Mouse (Mus musculus) forebrain, embryonic 11.5 days (tissue): ENCODE measurements around the gene Apc2. TPM values are rescaled to one million over a fixed set of nuclear protein-coding genes. Genes with fewer than 3 reads are reported as not detected.

Experiments
- ATAC-seq: fragments of 200-750 bp; cut with Nextera tagmentation; replicated peaks from 2 replicates; pipeline ENCODE4 v1.8.0; 2017; ENCODE audit warnings: moderate TSS enrichment; ENCODE audit not compliant: low FRiP score
- DNase-seq: peaks from one replicate; pipeline ENCODE4 v3.0.0-alpha.2; 2017; ENCODE audit warnings: low spot score
- H3K27ac ChIP-seq: fragments of 300-500 bp; sonication (generic); 2 replicates; pipeline ENCODE4 v1.5.1; 2014; ENCODE audit warnings: low read depth, low read length
- H3K27me3 ChIP-seq: fragments of 300-500 bp; sonication (generic); 2 replicates; pipeline ENCODE4 v1.6.1; 2014; ENCODE audit warnings: mild to moderate bottlenecking, low read length, mixed read lengths; ENCODE audit not compliant: control insufficient read depth, insufficient read depth
- H3K36me3 ChIP-seq: fragments of 300-500 bp; sonication (generic); 2 replicates; pipeline ENCODE4 v1.6.1; 2014; ENCODE audit warnings: mild to moderate bottlenecking, low read length, moderate library complexity, mixed read lengths; ENCODE audit not compliant: control insufficient read depth, insufficient read depth
- H3K4me1 ChIP-seq: fragments of 300-500 bp; sonication (generic); replicated peaks from 2 replicates; pipeline ENCODE4 v1.6.1; 2014; ENCODE audit warnings: low read length, mixed read lengths; ENCODE audit not compliant: control insufficient read depth, insufficient read depth
- H3K4me2 ChIP-seq: fragments of 300-500 bp; sonication (generic); 2 replicates; pipeline ENCODE4 v1.6.1; 2014; ENCODE audit warnings: low read depth, mild to moderate bottlenecking, low read length, moderate library complexity, mixed read lengths; ENCODE audit not compliant: severe bottlenecking
- H3K4me3 ChIP-seq: fragments of 300-500 bp; sonication (generic); 2 replicates; pipeline ENCODE4 v1.5.1; 2014; ENCODE audit warnings: low read depth, low read length
- H3K9ac ChIP-seq: fragments of 300-500 bp; sonication (generic); 2 replicates; pipeline ENCODE4 v1.6.1; 2014; ENCODE audit warnings: low read length
- H3K9me3 ChIP-seq: fragments of 300-500 bp; sonication (generic); 2 replicates; pipeline ENCODE4 v1.6.1; 2016; ENCODE audit warnings: low read length, mixed read lengths; ENCODE audit not compliant: control insufficient read depth
- WGBS: fragments of 180-500 bp; shearing (Covaris S2); extraction: QIAGEN DNeasy Blood & Tissue Kit; methylation state at CpG from one replicate; pipeline ENCODE4 v1.1.7; 2014; 5-methylcytosine and 5-hydroxymethylcytosine counted together
- polyA plus RNA-seq: library from polyadenylated mRNA; unstranded; fragments of >200 nt; fragmentation: Nextera tagmentation; extraction: Ambion mirVana; gene quantifications from 2 replicates; pipeline ENCODE4 v1.2.1, GENCODE M21; 2014

Apc2 gene
- polyA plus RNA-seq, 1 experiment from 2014 or later, result 77.7 TPM

DNA sequence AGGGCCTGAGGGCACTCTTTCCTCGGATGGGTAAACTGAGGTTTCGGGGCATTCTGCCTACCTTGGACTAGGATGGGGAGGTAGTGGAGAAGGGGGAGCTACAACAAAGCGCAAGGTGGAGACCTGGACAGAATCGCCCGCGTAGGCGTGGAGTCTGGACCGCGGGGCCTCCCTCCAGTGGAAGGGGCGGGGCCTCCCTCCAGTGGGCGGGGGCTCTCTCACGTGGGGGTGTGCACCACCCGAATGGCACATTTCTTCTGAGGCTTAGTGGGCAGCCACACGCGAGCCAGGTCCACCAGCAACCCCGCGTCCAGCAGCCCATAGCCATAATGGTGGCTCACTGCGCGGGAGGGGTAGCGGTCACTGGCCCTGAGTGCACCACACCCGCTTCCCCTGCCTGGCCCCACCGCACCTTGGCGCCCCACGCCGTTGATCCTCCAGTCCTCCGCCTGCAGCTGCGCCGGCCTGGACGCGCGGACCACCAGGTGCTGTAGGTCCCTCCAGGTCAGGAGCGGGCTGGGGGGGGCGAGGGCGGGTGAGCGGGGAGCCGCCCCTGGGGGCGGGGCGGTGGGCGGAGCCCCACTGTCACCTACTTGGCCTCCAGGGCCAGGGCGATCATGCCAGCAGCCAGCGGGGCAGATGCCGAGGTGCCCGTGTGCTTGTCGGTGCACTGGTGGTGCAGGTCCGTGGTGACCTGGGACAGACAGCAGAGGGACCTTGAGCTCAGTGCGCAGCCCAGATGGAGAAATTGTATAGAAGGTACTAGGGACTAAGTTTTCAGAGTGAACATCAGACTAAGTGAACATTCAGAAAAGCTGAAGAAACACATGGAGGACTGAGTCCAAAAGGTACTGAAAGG lies 27.7 kb downstream of the Apc2 start:
- Histone ChIP-seq H3K9me3 (no peaks in the 10 kb centered on the region), H3K4me2 (peak overlapping the region; percentile 74), H3K4me3 (peak overlapping the region; percentile 44), H3K9ac (peak overlapping the region; percentile 51), H3K27me3 (no peaks in the 10 kb centered on the region; the same call in 1 of the 2 replicates), H3K27ac (no peak overlapping the region), H3K4me1 (peaks cover 18% of the 10 kb centered on the region; the same call in 1 of the 2 replicates), H3K36me3 (no peaks in the 10 kb centered on the region; the same call in 1 of the 2 replicates)
- ATAC-seq (peak; percentile 36; the same call in 1 of the 2 replicates), DNase-seq (peak; percentile 79)
- WGBS, result under 1% methylated on average over 46 of the region's 46 CpGs

DNA sequence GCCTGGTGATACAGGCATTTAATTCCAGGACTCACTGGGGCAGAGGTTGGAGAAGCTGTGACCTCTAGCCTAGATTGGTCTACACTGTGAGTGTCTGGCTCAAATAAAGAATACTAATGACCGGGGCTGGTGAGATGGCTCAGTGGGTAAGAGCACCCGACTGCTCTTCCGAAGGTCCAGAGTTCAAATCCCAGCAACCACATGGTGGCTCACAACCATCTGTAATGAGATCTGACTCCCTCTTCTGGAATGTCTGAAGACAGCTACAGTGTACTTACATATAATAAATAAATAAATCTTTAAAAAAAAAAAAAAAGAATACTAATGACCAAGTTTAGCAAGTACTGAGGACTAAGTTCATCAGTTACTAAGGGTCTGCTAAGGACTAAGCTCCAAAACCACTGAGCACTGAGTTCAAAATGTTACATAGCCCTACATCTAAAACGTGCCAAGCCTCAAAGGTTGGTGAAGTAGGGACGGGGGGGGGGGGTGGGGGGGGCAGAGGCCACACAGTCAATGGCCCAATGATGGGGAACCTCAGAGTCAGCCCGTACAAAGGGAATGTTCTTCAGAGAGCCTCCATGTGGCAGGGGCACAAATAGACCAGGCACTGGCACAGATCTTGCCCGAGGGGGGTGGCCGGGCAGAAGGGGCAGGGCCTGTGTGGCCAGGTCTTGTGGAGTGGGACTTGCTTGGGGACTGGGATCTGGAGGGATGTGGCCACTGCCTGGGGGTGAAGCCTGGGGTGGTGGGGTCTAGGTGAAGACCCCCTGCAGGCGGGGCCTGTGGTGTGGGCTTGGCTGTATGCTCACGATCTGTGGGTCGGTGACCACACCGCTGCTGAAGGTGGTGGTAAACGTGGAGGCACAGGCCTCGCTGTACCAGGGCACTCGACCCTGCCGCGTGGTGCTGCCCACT lies 28.6 kb downstream of the Apc2 start:
- Histone ChIP-seq H3K4me1 (peaks cover 12% of the 10 kb centered on the region; the same call in 1 of the 2 replicates), H3K9ac (no peak overlapping the region), H3K27me3 (no peaks in the 10 kb centered on the region; the same call in 1 of the 2 replicates), H3K4me3 (no peak overlapping the region; the same call in 1 of the 2 replicates), H3K9me3 (no peaks in the 10 kb centered on the region), H3K27ac (no peak overlapping the region), H3K36me3 (no peaks in the 10 kb centered on the region), H3K4me2 (peak overlapping the region; percentile 74)
- WGBS, result 81% methylated on average over 17 of the region's 17 CpGs
- DNase-seq (peak; percentile 59), ATAC-seq (no peak)

DNA sequence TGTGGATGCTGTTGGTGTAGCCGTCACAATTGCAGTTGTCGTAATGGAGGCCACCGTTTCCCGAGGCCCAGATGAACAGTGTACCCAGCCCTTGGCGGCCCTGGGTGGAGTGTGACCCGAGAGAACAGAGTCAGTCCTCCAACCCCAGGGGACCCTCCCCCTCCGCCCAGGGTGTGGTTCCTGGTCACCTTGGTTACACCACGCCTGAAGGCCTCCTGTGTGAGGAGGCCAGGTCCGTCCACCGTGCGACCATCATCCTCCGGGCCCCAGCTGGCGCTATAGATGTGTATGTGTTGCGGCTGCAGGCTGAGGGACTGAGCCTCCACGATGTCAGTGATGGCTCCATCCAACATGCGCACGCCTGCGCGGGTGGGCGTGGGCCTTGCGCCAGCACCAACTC lies 29.3 kb downstream of the Apc2 start:
- Histone ChIP-seq H3K36me3 (no peaks in the 10 kb centered on the region), H3K4me2 (no peak overlapping the region), H3K9me3 (no peaks in the 10 kb centered on the region), H3K27ac (no peak overlapping the region), H3K4me1 (peaks cover 10% of the 10 kb centered on the region; the same call in 1 of the 2 replicates), H3K9ac (no peak overlapping the region), H3K4me3 (no peak overlapping the region), H3K27me3 (no peaks in the 10 kb centered on the region; the same call in 1 of the 2 replicates)
- DNase-seq (no peak), ATAC-seq (no peak)
- 82% methylated on average over 21 of the region's 21 CpGs for WGBS

DNA sequence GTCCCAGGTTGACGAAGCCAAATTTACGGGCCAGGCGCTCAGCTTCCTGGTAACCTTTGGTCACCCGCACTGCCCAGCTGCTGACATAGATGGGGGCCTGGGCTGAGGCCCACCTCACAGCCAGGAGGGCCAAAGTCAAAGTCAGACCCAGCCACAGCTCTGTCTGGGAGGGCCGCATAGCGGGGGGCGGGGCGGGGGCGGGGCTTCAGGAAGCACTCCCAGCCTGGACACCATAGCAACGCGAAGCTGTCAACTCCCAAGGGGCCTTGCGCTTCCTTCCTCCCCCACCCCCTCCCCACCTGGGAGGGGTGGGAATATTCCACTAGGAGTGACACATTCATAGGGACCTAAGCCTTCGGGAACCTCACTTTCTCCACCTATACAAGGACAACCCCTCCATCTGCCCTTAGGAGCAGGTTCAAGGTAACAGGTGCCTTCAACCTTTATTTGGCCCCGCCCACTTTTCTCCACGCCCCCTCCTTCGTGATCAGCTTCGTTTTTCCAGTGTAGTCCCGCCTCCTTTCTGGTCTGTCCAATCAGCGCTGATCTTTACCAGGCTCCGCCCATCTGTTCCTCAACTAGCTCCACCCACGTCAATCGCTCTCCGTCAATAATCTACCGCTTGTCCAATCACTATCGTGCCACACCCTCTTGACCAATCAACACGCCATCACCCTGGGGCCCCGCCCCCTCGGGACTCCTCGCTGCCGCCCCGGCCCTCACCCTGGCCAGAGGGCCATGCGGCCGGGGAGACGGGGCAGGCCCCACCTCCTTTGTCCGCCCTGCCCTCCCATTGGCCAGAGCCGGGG lies 33.7 kb downstream of the Apc2 start, which contains the start of the genes Pcsk4 and Reep6:
Pcsk4 (minus strand) TSS at position 226 of the 809 bp plus-strand sequence.
Reep6 (plus strand) TSS at position 681 of the 809 bp plus-strand sequence.
- Histone ChIP-seq H3K4me1 (peaks cover 7% of the 10 kb centered on the region), H3K9me3 (no peaks in the 10 kb centered on the region), H3K36me3 (no peaks in the 10 kb centered on the region), H3K9ac (peak within 1 kb of the TSS; percentile 57), H3K4me2 (peak within 1 kb of the TSS; percentile 96), H3K27ac (no peak within 1 kb of the TSS), H3K27me3 (peaks cover 2% of the 10 kb centered on the region), H3K4me3 (peak within 1 kb of the TSS; percentile 39)
- WGBS, result 5% methylated on average over 36 of the region's 36 CpGs
- DNase-seq (peak; percentile 99), ATAC-seq (peak; percentile 97)

DNA sequence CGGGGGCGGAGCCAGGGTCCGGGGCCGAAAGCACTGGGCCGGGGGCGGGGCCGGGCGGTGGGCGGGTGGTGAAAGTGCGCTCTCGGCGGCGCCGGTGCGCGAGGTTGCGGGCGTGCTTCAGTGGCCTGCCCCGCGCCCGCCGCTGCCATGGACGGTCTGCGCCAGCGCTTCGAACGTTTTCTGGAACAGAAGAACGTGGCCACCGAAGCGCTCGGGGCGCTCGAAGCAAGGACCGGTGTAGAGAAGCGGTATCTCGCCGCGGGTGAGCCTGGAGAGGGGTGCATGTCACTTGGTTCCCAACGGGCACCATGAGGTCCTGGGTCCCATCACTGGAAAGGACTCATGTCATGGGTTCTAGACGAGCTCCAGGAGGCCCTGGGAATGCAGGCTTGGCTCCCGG lies 34.3 kb downstream of the Apc2 start:
- peaks cover 7% of the 10 kb centered on the region for H3K4me1 ChIP-seq
- H3K27ac ChIP-seq, result no peak overlapping the region
- peaks cover 2% of the 10 kb centered on the region for H3K27me3 ChIP-seq
- ATAC-seq (no peak), DNase-seq (no peak)
- H3K36me3 ChIP-seq, result no peaks in the 10 kb centered on the region
- no peaks in the 10 kb centered on the region for H3K9me3 ChIP-seq
- peak overlapping the region; percentile 39 for H3K4me3 ChIP-seq
- H3K4me2 ChIP-seq, result peak overlapping the region; percentile 96
- WGBS, result 2% methylated on average over 41 of the region's 41 CpGs
- H3K9ac ChIP-seq, result peak overlapping the region; percentile 57

DNA sequence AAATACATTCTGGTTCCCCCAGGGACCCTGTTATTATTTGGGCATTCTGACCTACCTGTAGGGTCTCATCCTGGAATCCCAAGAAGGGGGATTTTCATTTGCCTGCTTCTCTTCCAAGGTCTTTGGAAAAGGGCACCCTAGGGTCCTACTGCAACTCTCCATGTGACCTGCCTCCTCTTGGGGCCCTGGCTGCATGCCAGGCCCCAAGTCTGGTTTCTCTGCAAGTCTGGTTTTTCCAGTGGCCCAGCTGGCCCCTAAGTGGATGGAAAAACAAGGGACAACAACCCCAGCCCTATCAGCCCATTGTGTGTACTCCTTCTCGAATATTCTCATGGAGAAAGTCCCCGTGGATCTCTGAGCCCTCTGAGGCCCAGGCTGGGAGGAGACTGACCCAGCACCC lies 35.1 kb downstream of the Apc2 start:
- DNase-seq (no peak), ATAC-seq (no peak)
- Histone ChIP-seq H3K27ac (no peak overlapping the region), H3K4me2 (peak overlapping the region; percentile 96; the same call in 1 of the 2 replicates), H3K4me3 (no peak overlapping the region), H3K36me3 (no peaks in the 10 kb centered on the region), H3K9ac (no peak overlapping the region), H3K27me3 (peaks cover 2% of the 10 kb centered on the region), H3K9me3 (no peaks in the 10 kb centered on the region), H3K4me1 (peaks cover 7% of the 10 kb centered on the region)
- 81% methylated on average over 2 of the region's 2 CpGs for WGBS

DNA sequence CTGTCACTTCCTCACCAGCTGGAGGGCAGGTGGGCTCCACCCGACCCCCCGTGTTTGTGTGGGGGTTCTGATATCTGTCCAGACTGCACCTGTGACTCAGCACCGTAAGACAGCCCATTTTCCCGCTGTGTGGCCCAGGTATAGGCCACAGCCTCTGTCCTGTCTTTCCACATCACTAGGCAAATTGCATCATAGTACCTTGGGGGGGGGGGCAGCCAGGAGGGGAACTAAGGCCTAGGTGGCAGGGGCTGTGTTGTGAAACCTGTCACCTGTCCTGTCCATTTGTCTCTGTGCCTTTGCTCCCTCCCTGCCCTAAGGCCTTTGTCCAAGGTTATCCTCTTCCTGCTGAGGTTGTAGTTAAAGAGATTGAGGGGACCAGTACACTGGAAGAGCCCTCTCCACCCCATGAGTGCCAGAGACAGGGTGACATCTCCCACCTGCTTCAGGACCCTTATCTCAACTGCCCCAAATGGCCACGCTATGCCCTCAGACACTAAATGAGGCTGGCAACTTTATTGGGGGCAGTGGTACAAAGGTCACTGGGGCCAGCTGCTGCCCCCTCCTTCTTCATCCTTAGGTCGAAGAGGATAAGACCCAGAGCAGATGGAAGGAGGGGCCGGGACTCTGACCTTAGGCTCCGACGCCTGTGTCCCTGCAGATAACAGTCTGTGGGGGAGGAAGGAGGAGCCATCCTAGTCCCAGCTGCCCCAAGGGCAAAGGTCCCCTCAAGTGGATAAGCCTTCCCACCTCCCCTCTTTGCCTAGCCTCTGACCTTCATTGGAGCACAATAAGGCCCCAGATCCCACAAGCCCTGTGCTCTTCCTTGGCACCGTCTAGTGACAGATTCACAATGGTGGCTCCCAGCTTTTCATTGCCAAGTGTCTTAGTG lies 36.1 kb downstream of the Apc2 start:
- ATAC-seq, result no peak
- no peak overlapping the region for H3K4me2 ChIP-seq
- no peaks in the 10 kb centered on the region for H3K36me3 ChIP-seq
- H3K9me3 ChIP-seq, result no peaks in the 10 kb centered on the region
- H3K9ac ChIP-seq, result no peak overlapping the region; the same call in 1 of the 2 replicates
- 75% methylated on average over 10 of the region's 10 CpGs for WGBS
- H3K4me1 ChIP-seq, result peaks cover 7% of the 10 kb centered on the region
- no peak overlapping the region for H3K27ac ChIP-seq
- no peak for DNase-seq
- H3K4me3 ChIP-seq, result no peak overlapping the region
- peaks cover 2% of the 10 kb centered on the region for H3K27me3 ChIP-seq
